Mouse (Mus musculus): ENCODE data around the gene Cracr2b.

Gene Cracr2b

DNA sequence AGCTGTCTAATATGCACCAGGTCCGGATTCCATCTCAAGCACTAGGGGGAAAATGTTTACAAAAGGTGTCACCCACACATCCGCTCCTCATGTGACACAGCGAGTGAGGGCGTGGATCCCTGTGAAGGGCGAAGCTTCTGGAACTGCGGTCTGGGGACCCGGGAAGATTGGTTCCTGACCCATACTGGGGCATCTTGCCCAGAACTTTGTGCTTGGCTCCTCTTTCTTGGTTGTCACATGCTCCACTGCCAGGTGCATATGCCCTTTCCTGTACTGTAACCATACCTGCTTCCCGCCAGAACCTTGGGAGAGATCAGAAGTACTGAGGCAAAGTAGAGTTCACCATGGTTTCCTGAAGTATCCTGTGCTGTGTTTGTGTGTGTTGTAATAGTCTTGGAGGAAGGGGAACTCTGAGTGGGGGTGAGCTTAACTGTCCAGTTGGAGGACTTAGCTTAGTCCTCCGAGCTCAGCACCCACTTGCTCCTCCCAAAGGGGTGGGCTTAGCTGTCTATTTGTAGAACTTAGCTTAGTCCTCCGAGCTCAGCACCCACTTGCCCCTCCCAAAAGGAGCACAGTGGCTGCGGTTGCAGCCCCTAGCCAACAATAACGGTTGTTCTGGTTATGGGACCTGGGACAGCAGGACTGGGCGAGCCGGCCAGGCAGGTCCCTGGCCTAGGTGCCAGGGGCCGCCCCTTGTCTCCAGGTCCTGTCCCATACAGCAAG lies at the start of gene Cracr2b:
TSS of gene Cracr2b (plus strand) at position 704 of the 723 bp plus-strand sequence.
- peak; percentile 29 to 51 for DNase-seq

DNA sequence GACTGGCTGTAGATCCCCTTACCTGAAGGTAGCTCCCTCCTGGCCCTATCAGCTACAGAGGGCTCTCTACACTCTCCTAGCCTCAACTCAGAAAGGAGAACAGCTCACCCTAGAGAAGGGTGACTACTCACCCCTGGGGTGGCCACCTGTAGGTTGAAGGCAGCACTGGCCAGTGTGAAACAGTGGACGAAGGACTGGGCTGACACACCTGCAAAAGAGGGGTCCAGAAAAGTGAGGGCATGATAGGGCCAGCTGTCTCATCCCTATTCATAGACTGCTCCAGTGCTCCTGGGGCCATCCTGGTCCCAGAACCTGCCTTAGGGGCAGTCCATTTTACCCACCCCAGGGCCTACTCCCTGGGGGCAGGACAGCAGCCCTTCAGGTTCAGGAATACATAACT lies 49.2 kb upstream of the Cracr2b start:
- DNase-seq = no peak

DNA sequence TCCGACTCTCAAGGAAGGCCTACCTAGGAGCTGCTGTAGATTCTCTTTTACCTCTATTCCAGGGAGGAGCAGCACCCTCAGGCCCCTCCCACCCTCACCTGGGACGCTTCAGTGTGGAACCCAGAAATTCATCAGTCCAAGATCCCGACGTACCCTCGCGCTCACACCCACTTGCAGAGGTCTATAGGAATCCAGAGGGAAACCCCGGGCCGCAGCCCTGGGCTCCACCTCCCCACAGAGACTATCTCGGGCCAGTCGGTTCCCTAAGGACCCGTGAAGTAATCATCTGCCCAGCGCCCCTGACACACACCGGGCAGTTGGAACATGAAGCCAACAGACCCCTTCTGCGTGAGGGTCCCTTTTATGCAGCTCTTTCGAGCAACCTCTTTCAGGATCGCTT lies 47.6 kb upstream of the Cracr2b start:
- DNase-seq = peak; percentile 40 to 55

DNA sequence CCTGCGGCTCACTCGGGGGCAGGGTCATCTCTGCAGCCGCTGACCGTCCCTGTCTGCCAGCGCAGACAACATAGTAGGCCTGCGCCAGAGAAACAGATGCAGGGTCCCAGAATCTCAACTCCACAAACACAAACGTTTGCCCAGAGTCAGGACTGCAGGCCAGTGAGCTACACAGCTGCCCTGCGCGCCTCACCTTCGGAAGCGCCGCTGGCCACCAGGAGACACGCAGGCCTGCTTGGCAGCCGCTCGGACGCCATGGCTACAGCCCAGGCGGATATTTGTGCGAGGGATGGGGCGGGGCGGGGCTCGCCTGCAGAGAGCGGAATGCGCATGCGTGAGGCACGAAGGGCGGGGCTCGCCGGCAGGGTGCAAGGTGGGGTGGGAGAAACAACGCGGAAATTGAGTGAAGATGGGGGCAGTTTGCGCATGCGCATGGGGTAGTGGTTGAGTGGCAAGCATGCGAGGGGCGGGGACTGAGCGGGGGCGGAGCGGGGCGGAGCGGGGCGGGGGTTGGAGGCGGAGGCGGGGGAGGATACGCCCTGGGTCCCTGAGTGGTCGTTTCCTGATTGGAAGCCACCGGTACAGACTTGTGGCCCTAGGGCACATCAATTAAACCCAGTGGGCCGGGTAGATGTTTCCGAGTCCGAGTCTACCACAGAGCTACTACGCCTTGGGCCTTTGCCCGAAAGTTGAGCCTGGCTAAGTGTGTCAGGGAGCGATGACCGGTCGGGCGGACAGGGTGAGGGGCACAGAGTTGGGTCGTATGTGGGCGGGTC lies 46.9 kb upstream of the Cracr2b start, which contains the start of gene Gatd1:
TSS of gene Gatd1 (minus strand) at position 328 of the 776 bp plus-strand sequence.
- DNase-seq = peak; percentile 100

DNA sequence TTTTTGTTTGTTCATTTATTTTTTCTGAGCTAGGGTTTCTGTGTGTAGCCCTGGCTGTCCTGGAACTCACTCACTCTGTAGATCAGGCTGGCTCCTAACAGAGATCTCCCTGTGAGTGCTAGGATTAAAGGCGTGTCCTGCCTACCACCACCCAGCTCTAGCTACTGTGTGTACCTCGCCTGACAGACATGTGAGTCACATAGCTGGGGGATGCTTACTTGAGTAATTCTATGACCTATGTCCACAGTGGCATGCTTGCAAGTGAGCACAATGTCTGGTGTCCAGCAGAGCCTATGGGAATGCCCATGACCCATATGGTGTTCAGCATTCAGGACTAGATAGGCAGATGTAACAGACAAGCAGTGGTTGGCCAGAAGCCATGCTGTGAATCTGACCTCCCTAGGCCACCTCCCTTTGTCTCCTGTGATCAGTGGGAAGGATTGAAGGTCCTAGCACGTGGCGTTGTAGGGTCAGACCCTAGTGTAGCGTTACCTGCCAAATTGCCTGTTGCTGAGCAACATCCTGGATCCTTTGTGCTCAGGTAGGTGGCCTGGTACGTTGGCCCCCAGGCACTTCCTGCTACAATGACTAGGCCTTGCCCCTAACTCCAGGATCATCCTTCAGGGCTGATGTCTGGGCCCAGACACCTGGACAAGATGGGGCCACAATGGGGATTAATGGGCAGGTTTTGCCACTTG lies 44.6 kb upstream of the Cracr2b start:
- DNase-seq = no peak

DNA sequence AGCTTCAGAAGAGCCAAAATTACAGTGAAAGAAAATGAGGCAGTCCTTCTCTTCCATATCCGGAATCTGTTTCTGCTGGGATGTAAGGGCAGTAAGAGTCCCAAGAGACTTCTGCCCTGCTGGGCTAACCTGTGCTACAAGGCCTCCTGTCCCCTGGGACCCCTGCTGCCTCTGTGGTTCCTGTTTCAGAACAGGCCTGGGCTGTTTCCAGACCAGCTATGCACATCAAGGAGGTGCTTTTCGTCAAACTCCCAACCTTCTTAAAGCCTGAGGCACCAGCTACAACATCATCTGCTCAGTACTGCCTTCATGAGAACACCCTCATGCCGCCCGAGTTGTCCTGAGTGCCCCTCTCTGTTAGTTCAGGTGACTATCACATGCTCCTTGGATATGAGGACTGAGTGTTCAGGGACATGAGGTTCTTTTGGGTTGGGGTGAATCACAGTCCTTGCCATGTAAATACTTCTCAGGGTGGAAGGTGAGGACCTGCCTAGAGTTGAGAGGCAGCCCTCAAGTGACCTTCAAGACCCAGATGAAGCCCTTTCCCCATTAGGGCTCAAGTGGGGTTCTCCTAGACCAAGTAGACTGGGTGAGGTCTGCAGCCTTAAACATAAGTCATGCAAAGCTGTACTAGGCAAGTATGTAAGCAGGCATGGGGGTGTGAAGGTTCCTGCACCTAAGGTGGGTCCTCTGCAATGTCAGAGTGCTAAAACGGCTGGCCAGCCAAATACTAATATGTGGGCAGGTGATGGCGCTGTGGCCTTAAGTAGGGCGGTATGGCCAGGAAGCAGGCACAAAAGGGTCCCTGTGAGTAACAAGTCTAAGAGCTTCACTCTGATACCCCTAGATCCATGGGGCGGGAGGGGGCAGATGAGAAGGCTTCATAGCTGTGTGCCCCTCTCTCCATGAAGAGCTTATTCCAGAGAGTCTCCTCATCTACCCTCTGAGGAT lies 42.9 kb upstream of the Cracr2b start:
- DNase-seq = peak in 1 of 2 experiments; percentile 47

DNA sequence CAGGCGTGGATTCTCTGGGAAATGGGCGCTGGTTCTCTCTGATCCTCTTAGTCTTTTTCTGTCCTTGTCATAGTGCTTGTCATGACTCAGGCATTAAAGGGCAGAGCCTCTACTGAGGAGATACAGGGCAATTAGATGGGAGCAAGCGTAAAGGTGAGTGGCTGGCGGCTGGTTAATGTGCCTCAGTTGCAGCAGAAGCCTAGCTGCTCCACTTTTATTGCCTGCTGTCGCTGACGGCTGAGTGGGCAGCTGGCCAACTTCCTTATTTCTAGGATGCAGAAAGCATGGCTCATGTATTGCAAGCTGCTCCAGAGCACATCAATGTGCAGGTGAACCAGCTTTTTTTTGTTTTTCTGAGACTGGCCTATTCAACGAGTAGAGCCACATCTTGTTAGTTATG lies 41.9 kb upstream of the Cracr2b start:
- DNase-seq = peak; percentile 53 to 76

DNA sequence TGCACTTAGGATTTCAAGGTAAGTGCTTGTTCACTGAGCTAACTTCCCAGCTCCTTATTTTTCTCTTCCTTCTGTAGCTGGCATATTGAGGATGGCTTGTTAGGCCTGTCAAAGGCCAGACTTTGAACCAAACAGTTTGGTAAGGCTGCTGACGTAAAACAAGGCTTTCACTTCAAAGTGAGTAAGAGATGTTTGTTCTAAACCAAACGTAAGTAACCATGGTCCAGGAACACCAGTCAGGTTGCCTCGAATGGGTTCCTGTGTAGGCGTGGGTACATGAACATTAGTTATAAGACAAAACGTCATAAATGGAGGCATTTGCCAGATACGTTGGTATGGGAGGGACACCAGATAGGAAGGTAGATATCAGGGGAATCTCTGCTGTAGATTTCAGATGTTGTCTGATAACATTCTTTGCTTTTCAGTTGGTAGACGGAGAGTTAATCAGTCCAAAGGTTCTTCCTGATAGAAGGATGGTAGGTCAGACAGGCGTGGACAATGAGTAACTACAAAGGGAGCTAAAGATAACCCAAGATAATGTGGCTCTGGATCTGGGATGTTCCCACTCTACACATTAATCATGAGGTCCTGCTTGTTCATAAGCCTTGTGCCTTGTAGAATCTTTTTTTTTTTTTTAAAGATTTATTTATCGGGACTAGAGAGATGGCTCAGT lies 40.7 kb upstream of the Cracr2b start:
- DNase-seq = no peak

DNA sequence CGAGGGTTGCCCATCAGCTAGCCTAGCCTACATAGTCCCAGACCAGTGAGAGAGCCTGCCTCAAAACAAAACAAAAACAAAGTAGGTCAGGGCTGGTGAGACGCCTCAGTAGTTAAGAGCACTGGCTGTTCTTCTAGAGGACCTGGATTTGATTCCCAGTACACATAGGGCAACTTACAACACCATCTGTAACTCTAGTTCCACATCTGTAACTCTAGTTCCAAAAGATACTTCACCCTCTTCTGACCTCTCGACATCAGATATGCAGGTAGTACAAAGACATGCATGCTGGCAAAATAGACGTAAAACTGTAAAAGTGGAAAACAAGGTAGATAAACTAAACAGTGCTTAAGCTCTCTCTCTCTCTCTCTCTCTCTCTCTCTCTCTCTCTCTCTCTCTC lies 37.1 kb upstream of the Cracr2b start:
- DNase-seq = no peak

DNA sequence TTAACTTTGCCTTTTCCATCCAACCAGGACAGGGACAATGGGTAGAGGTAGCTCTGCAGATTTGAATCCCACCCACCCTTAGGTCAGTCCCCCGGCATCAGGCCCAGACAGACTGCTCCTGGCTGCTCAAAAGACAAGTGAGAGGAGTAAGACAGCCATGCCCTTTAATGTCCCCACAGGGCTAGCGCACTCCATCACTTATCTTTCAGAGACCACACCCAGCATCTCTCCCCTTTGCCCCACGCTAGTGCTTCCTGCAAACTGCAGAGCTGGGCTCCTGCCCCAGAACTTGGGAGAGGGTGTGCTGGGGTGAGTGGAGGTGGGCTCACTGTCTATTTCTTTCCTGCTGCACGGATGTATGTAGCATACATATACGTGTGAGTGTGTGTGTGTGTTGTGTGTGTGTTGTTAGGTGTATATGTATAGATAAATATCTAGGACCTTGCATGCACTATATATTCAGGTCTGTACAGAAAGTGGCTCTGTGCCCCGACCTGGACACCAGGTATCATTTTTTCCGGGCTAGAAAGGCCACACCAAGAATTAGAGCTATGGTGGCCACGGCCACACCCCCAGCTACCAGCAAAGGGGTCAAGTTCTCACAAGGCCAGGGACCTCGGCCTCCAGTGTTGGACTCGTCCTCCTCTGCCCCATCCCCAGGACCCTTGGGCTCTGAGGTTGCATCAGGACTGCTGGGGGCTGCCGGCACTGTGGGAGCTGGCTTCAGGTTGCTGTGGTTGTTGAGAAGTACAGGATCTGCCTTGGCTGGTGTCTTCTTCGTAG lies 33.8 kb upstream of the Cracr2b start:
- peak in 1 of 2 experiments; percentile 35 for DNase-seq

DNA sequence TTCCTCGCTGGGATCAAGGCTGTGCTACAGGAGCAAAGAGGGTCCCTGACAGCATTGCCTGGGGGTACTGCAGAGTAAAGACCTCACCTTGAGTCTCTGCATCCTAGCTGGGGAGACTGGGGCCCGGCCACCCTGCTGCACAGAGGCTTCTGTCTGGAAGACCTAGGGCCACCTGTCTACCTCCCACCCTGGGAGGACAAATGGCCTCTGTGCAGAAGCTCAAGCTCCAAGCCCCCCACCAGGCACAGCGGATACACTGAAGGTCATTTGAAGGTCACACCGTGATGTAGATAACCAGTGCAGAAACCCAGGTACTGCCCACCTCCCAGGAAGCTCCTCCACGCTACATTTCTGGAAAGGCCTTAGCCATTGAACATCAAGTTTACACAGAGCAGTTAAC lies 32.2 kb upstream of the Cracr2b start:
- DNase-seq = peak; percentile 53 to 57

DNA sequence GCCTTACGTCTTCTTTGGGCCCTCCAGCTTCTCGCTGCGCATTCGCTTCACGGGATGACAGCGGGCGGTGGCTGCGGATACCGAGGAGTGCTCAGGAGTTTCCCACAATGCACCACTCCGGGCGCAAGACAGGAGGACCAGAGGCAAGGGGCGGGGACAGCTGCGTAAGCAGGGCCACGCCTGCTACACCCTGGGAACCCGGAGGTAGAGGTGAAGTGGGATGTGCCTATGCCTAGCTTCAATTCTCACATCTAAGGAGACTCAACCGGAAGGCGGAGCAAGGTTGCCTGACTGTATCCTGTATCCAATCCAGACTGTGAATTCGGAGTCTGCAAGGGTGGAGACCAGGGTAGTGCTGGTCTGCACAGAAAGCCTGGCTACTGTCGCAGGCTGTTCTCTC lies 31.6 kb upstream of the Cracr2b start, which contains the start of gene Cend1:
TSS of gene Cend1 (minus strand) at position 182 of the 400 bp plus-strand sequence.
- peak; percentile 92 to 95 for DNase-seq

DNA sequence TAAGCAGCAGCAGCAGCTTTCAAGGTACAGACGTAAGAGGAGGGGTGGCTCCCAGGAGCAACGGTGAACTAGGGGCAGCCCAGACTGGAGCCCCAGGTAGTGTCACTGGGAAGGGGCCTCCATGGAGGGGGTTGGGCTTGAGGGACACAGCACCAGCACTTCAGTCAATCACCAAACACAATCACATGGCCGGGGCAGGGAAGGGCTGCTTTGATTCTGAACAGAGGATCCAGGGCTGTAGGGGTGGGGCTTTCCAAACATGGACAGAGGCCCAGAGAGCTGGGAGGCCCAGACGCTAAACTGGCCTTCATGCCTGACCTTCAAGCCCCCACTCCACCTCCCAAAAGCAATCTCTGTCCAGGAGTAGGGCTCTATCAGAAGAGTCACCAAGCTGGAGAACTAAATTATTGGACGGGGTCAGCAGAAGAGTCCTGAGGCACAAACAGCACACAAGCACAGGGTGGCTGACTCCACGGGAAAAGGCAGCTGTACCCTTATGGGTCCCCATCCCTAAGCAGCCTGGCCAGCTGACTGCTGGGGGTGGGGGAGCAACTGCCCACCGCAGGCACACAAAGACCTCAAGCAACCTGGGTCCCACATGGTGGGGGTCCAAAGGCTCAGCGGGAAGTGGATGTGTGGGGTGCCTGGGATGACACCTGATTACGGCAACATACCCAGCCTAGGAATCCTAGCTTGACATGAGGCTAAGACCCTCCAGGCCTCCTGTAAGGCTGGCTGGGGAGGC lies 30.9 kb upstream of the Cracr2b start:
- peak; percentile 33 to 45 for DNase-seq

DNA sequence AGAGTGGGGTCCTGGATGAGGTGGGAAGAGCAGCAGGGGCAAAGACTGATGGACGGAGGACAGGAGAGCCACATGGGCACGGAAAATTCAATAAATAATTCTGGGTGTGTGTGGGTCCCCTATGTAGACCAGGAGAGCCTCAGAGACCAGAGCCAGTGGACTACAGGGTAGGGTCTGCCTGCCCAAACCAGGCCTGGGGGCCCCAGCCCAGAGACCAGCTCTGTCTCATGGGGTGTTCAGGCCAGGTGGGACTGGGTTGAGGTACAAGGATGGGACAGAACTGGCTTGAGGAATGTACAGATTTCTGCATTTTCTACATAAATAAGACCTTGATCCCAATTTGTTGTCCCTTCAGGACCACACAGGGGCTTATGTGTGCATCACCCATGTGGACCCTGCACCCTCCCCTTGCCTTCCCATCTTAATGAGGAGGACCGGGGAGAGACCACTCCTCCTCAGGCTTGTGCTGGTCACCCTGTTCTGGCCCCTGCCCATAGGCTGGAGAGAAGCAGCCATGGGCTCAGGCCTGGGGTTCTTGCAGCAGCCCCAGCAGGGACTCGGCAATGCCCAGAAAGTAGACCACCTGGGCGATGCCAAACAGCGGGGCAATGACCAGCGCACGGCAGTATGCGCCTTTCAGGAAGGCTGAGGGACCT lies 30.2 kb upstream of the Cracr2b start:
- peak; percentile 39 to 42 for DNase-seq

DNA sequence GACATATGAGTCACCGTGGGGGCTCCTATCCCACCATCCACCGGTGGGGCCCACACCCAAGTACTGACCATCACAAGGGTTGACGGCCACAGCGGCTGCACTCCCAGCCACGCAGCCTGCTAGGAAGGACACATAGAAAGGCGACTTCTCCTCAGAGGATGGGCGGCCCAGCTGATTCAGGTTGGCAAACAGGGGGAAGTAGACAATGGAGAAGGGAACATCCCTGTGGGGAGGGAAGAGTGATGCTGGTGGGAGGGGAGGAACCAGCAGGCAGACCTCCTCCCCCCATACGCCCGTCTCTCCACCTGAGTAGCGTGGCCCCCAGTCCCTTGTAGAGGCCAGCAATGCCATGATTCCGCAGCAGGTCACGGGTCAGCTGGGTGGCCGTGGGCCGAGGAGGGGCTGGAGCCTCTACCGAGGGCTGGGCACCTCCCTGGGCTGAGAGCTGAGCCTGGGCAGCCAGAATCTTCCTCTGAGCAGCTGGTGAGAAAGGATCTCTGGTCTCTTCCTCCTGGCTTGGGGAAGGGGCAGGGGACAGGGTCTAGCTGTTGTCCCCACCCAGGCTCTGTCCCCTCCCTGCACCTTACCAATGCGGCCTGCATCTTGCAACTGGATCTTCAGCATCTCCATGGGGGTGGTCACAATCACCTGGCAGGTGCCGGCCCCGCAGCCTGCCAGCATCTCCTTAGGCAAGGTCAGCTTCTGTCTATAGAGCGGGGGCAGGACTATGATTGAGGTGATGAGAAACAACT lies 29.3 kb upstream of the Cracr2b start:
- peak in 1 of 2 experiments; percentile 47 for DNase-seq

DNA sequence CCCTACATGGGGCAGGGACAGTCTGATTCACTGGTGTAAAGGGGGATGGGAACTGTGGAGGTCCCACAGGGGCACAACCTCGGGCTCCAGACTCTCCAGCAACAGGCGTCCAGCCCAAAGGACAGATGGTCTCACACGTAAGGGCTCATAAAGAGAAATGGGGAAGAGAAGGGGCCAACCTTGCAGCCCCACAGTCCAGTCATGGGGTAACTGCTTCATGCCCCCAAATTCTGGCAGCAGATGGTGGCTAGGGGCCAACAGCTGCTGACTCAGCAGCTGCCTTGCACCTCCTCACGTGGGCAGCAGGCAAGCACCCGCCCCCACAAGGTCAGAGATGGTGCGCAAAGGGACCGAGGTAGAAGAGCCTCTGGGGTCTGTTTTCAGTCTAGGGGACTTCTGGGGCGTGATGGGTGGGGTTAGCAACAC lies 28.7 kb upstream of the Cracr2b start:
- DNase-seq = peak; percentile 70 to 78

DNA sequence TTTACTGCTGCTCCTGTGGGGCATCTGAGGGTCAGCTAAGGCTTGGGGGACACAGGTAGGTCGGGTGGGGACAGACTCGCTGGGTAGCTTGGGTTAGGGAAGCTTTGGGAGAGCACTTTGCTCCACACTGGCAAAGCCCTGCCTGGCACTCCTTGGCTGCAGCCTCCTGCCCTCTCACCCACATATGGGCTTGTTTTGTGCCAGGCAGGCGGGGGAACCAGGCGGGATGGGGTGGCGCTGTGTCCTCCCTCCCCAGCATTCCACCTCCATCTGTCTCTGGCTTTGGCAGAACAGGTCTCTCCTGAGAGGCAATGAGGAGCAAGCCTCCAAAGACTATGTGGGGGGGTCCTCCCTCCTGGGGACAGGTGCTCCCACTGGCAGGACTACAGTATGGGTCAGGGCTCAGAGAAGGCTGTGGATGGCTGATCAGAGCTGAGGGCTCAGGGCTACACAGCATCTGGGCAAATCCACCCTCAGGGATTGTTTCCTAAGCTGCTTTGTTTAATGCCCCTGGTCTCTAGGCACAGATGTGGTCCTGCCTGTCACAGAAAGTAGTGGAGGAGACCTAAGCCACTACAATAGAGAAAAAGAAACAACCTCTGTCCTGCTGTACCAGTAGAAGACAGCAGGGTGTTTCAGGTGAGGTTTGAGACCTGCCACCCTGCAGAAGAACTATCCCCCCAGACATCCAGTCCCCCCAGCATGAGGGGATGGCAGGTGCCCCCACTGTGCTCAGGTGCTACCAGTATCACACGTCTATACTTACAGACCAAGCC lies 28.0 kb upstream of the Cracr2b start:
- DNase-seq = peak; percentile 92 to 95
